Mouse (Mus musculus) frontal cortex, adult (tissue): ENCODE results near the gene Vipas39.
"Not testable (repeated sequence)": the region's sequence is repeated elsewhere in the genome, so short reads cannot be mapped to it uniquely, and the experiment has no call there.

Source experiments
- ATAC-seq: cut with Nextera tagmentation; 2 replicates; pipeline ENCODE4 v1.9.2; 2017; ENCODE audit warnings: mild to moderate bottlenecking, moderate library complexity, mixed read lengths; ENCODE audit not compliant: low TSS enrichment

Gene Vipas39

GRCm38 (mm10) chr12:87266108-87266826 lies at the start of gene Vipas39, which contains the start of gene Ahsa1:
TSS of gene Vipas39 (minus strand) at chr12:87266256.
TSS of gene Ahsa1 (plus strand) at chr12:87266479.
- peak; percentile 97 for ATAC-seq

GRCm38 (mm10) chr12:87313098-87313497 lies 47.0 kb upstream of the Vipas39 start:
- no peak for ATAC-seq

DNA sequence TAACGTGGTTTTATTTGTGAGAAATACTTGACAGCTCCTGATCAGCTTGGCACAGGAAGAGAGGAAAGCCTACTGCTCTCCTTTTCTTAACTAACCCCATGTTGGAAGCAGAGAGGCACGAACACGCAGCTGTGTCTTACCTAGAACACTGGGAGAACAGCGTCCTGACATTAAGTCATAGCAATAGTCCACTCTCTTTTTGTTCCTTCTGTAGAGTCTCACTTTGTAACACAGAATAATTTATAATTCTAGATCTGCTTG lies 40.5 kb upstream of the Vipas39 start:
- ATAC-seq, result not testable (repeated sequence)

DNA sequence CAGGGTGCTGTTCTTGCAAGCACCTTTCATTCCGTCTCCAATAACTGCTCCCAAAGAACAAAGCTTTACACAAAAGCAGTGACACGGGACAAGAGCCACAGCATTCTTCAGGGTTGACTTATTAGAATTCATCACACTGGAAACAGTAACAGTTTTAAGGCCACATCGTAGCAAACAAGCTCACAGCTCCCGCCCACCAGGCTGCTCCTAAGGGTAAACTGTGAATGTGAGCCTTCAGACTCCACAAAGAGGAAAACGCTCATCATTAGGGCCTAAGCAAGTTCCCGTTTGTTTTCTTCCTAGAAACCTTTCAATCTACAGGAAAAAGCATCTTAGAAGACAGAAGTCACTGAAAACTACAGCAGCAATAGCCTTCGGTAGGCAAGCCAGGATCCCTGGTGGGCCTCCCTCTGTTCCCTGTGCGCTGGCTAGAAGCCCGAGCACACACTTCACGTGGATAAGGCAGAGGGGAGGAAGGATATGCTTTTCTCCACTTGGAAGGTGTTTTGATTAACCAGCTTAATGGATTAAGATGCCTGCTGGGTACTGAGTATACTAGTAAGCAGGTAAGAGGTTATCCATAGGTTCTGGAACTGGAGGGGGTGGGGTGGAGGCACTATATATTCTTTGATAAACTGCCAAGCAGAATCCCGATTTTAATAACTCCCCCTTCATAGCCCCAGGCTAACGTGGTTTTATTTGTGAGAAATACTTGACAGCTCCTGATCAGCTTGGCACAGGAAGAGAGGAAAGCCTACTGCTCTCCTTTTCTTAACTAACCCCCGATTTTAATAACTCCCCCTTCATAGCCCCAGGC lies 39.9 kb upstream of the Vipas39 start:
- no peak for ATAC-seq

- no peak for ATAC-seq
Observed at GRCm38 (mm10) chr12:87301189-87301588, 35.1 kb upstream of the Vipas39 start.

- no peak for ATAC-seq
Observed at GRCm38 (mm10) chr12:87300441-87300690, 34.3 kb upstream of the Vipas39 start.

GRCm38 (mm10) chr12:87299657-87300440 lies 33.8 kb upstream of the Vipas39 start, which contains the start of gene Ism2:
TSS of gene Ism2 (minus strand) at chr12:87299705.
- peak; percentile 70; the same call in 1 of the 2 replicates for ATAC-seq

GRCm38 (mm10) chr12:87299037-87299656 lies 33.1 kb upstream of the Vipas39 start:
- ATAC-seq, result peak; percentile 27; the same call in 1 of the 2 replicates

GRCm38 (mm10) chr12:87293934-87294333 lies 27.9 kb upstream of the Vipas39 start:
- no peak for ATAC-seq

DNA sequence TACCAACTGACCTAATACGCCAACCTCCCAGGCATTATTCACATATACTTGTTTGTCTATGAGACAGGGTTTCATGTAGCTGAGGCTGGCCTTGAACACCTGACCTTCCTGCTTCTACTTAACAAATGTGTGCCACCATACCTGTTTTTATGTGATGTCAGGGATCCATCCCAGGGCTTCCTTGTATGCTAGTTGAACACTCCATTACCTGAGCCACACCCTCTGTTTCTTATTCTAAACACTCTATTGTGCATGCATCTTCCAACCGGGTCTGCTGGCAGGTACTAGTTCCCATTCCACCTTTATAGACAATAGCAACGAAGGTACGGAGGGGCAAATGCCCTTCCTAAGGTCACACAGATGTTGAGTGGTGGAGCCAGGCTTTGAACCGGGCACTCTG lies 23.0 kb upstream of the Vipas39 start:
- ATAC-seq, result no peak

- no peak for ATAC-seq
Observed at GRCm38 (mm10) chr12:87284726-87285125, 18.7 kb upstream of the Vipas39 start.

GRCm38 (mm10) chr12:87284268-87284667 lies 18.2 kb upstream of the Vipas39 start:
- no peak for ATAC-seq

GRCm38 (mm10) chr12:87283706-87284105 lies 17.6 kb upstream of the Vipas39 start:
- ATAC-seq, result no peak

DNA sequence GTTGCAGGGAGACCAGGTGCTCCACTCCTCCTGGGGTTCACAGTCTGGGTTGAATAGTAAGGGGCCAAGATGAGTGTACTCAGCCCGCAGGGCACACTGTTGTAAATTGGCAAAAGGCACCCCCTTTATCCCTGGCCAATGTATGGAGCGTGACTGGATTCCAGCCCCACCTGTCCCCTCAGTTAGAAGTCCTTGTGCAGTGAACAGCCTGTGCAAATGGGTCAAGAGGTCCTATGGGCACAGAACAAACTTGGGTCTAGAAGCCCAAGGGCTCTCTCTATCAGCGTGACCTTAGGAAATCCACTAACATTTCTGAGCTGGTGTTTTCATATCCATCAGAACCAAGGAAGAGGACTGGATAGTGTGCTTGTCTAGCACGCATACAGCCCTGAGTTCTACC lies 16.7 kb upstream of the Vipas39 start:
- ATAC-seq, result no peak

DNA sequence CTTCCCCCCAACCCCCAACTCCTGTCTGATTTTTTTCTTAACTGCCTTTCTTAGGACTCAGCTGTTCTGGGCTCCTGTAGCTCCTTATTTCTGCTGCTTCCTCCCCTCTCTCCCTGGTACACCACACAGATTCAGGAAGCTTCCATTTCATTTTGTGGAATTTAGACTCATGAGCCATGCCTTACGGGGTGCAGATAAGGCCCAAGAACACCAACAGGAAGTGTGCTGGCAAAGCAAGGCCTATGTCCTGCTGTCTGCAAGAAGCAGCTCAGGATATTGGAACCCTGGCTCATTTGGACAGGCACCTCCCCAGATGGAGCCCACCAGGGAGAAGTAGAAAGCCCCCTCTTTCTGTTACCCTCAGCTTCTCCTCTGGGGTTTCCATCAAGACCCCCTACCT lies 15.7 kb upstream of the Vipas39 start:
- no peak for ATAC-seq

DNA sequence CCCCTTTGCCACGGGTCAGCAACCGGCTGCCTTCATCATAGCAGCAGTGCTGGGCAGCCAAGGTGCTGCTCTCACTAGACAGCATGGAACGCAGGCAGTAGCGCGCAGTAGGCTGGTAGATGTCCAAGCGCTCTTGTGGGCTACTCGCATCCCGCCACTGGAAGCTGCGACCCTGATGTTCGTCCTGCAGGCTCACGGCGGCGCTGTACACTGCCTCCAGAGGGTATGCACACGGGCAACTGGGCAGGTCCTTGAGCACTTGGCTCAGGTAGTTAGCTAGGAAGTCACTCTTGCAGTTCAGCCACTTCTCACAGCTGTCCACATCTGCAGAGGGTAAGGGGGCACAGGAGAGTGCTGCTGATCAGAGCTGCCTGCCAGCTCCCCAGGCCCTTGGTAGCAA lies 13.8 kb upstream of the Vipas39 start:
- ATAC-seq, result no peak

DNA sequence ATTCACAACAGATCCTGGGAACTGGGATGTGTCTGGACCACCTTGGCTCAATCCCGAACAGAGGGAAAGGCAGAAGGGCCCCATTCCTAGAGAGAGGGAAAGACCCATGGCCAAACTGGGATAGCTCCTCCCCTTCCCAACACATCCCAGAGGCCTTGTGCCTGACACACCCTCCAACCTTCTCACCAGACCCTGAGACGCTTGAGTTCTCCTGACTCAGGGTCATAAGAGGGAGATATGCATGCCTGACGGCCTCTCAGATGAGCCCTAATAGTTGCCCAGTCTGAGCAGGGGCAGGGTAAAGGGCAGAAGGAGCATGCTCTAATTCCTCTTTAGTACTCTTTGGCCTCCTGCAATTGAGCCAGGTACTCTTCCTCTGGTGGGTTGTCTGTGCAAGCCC lies 13.3 kb upstream of the Vipas39 start:
- ATAC-seq, result no peak

- no peak for ATAC-seq
Observed at GRCm38 (mm10) chr12:87278118-87278730, 12.2 kb upstream of the Vipas39 start.

- ATAC-seq, result not testable (repeated sequence)
Observed at GRCm38 (mm10) chr12:87277251-87277650, 11.2 kb upstream of the Vipas39 start.

GRCm38 (mm10) chr12:87274853-87275831 lies 9.1 kb upstream of the Vipas39 start:
- no peak for ATAC-seq

DNA sequence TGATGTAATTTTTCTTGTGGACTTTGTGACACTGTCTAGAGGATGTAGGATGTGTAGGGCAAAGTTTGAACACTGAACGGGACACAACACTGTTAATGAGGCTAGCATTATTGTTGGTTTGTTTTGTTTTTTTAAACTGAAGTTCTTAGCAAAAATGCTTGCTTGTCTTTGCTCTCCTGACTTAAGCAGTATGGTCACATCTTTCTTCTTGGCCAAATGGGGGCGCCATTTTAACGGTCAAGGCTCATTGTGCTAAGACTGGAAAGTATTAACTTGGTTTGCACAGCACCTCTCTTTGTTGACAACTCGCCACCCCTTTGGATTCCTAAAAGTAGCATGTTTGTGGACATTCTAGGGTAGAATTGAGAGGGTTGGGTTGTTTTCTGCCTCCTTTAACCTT lies 1.6 kb upstream of the Vipas39 start:
- no peak for ATAC-seq
